Mouse (Mus musculus) kidney, adult 10 weeks (tissue): Measurements from ENCODE around the gene Zfp661. TPM values are rescaled to one million over a fixed set of nuclear protein-coding genes. Genes with fewer than 3 reads are reported as not detected.

Source experiments
- polyA plus RNA-seq: library from polyadenylated mRNA; stranded (reverse); fragments of 350-450 nt; fragmentation: Illumina TruSeq; extraction: RNeasy Lipid Tissue Mini Kit (QIAGEN cat#74804); gene quantifications from one replicate; pipeline ENCODE4 v1.2.3, GENCODE M21; 2014; ENCODE audit warnings: low read depth, low replicate concordance

Gene Zfp661
- polyA plus RNA-seq: 5.3 TPM

GRCm38 (mm10) chr2:127586694-127587513 is at the start of gene Zfp661, which contains the start of gene Mrps5:
TSS of gene Zfp661 (minus strand) at chr2:127587094.
TSS of gene Mrps5 (plus strand) at chr2:127587222.

DNA sequence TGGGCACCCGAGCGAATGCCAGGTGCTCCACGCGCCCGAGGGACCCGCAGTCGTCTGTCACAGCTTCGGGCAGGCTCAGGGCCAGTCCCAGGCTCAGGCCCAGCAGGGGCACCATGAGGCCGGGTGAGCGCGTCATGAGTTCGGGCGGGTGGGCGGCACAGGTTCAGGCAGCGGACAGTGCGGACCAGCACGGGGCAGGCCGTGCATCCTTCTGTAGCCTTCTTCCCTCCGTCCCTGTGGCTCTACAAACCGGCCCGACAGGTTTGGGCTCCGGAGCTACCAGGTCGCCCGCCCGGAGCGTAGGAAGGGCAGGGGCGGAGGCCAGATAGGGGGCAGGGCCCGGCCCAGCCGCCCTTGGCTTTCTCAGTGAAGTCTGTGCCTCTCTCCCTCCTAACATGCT is 45.7 kb downstream of the Zfp661 start, which contains the start of gene Prom2:
TSS of gene Prom2 (minus strand) at position 283 of the 400 bp plus-strand sequence.

Other genes starting within 250 kb of the Zfp661 start
- gene Astl, start 248.5 kb downstream of the Zfp661 start, polyA plus RNA-seq: not detected
- 26.5 TPM for gene Adra2b, start 223.9 kb downstream of the Zfp661 start, polyA plus RNA-seq
- gene Gpat2, start 161.9 kb downstream of the Zfp661 start, polyA plus RNA-seq: not detected
- 32.9 TPM for gene Fahd2a, start 142.5 kb downstream of the Zfp661 start, polyA plus RNA-seq
- 1.1 TPM for gene Kcnip3, start 65.0 kb downstream of the Zfp661 start, polyA plus RNA-seq
- 12.3 TPM for gene Prom2, start 45.6 kb downstream of the Zfp661 start, polyA plus RNA-seq
- 19.1 TPM for gene Mrps5, start 128 bp upstream of the Zfp661 start, polyA plus RNA-seq
- 482 TPM for gene Mal, start 69.6 kb upstream of the Zfp661 start, polyA plus RNA-seq
- gene Mall, start 142.8 kb upstream of the Zfp661 start, polyA plus RNA-seq: 0.28 TPM
- gene Nphp1, start 201.8 kb upstream of the Zfp661 start, polyA plus RNA-seq: 19.4 TPM
- 57.3 TPM for gene Mtln, start 205.4 kb upstream of the Zfp661 start, polyA plus RNA-seq
- 0.49 TPM for gene Bub1, start 244.8 kb upstream of the Zfp661 start, polyA plus RNA-seq